In the genomic region with DNA sequence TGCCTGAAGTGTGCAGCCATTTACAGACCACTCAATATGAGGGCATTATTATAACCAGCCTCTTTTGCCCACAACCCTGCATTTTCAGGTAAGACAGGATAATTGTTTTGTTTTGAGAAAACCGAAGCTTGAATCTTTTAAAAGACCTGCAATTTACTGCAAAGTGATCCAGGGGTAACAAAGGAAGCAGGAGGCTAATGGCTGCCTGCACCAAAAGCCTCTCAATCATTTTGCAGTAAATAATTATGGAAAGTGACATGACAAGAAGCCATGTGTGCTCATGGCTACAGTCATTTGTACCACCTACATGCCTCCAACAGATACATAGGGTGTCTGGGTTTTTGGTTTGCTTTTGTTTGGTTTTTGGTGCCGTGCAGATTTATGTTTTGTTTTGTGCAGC, we compare ENCODE assay signal across 10 mouse cellular contexts. TPM values are rescaled to one million over a fixed set of nuclear protein-coding genes. Genes with fewer than 3 reads are reported as not detected.
DNase-seq lines count a peak whose midpoint lies in the region; ATAC-seq and TF ChIP-seq lines count a peak whose summit lies in the region.
"Had no signal": no experiment of that assay in that cellular context is flagged by ENCODE, and none has a peak within 500 bp of the region (broad histone marks: within the 10 kb centered on the region; RNA-seq: fewer than 3 reads in every experiment).

No protein-coding gene starts in this region.

- TF ChIP-seq POLR2A in brain, embryonic 14.5 days (IDR thresholded peaks at IDR 0.05; ENCODE audit: borderline replicate concordance, extremely low read depth, insufficient read depth, insufficient read length, poor library complexity, severe bottlenecking), result no peak

- no peaks in the 10 kb centered on the region for H3K27me3 ChIP-seq in heart, embryonic 12.5 days (replicated peaks)
- H3K27me3 ChIP-seq in hindbrain, embryonic 13.5 days, result no peaks in the 10 kb centered on the region
- H3K27me3 ChIP-seq in midbrain, embryonic 12.5 days, result no peaks in the 10 kb centered on the region

- TF ChIP-seq CTCF in brain, embryonic 14.5 days (IDR thresholded peaks at IDR 0.05; ENCODE audit: borderline replicate concordance, extremely low read depth, insufficient read depth, insufficient read length), result no peak

- H3K9ac ChIP-seq in heart, embryonic 12.5 days, result peak overlapping the region; percentile 44
- H3K9ac ChIP-seq in hindbrain, embryonic 13.5 days, result peak overlapping the region; percentile 74
- peak overlapping the region; percentile 12; the same call in 1 of the 2 replicates for H3K9ac ChIP-seq in midbrain, embryonic 12.5 days (replicated peaks)

- H3K4me2 ChIP-seq in heart, embryonic 12.5 days, result peak overlapping the region; percentile 65
- H3K4me2 ChIP-seq in hindbrain, embryonic 13.5 days, result peak overlapping the region; percentile 88
- peak overlapping the region; percentile 91 for H3K4me2 ChIP-seq in midbrain, embryonic 12.5 days (replicated peaks)

- peak overlapping the region; percentile 29 for H3K4me3 ChIP-seq in heart, embryonic 12.5 days
- peak overlapping the region; percentile 47 for H3K4me3 ChIP-seq in hindbrain, embryonic 13.5 days
- H3K4me3 ChIP-seq in midbrain, embryonic 12.5 days, result peak overlapping the region; percentile 41

- no peak for ATAC-seq in heart, embryonic 12.5 days (ENCODE audit: insufficient number of reproducible peaks, low FRiP score)
- ATAC-seq in hindbrain, embryonic 13.5 days (ENCODE audit: low FRiP score), result no peak
- no peak for ATAC-seq in midbrain, embryonic 12.5 days (ENCODE audit: low FRiP score, low read depth)

- intact Hi-C loops in heart, postnatal 36 days (cut with DNase I), result no loop called here

- H3K4me1 ChIP-seq in heart, embryonic 12.5 days (replicated peaks), result peaks cover 19% of the 10 kb centered on the region
- H3K4me1 ChIP-seq in hindbrain, embryonic 13.5 days (replicated peaks), result peaks cover 63% of the 10 kb centered on the region
- peaks cover 51% of the 10 kb centered on the region for H3K4me1 ChIP-seq in midbrain, embryonic 12.5 days

- H3K27ac ChIP-seq in heart, embryonic 12.5 days (ENCODE audit: poor library complexity, severe bottlenecking), result peak overlapping the region; percentile 46
- peak overlapping the region; percentile 70 for H3K27ac ChIP-seq in hindbrain, embryonic 13.5 days
- peak overlapping the region; percentile 12; the same call in 1 of the 2 replicates for H3K27ac ChIP-seq in midbrain, embryonic 12.5 days (replicated peaks)

- peaks cover 16% of the 10 kb centered on the region for H3K36me3 ChIP-seq in heart, embryonic 12.5 days
- peaks cover 18% of the 10 kb centered on the region for H3K36me3 ChIP-seq in hindbrain, embryonic 13.5 days
- peaks cover 19% of the 10 kb centered on the region for H3K36me3 ChIP-seq in midbrain, embryonic 12.5 days

- DNase-seq in heart, postnatal 36 days, result no peak
- DNase-seq in brain, embryonic 14.5 days (ENCODE audit: low read depth), result peak; percentile 57
- no peak for DNase-seq in embryo, embryonic 10 days (ENCODE audit: low spot score)
- DNase-seq in c-Kit-positive CD71-positive TER-119-positive erythroid progenitor cells, embryonic 14.5 days (ENCODE audit: low spot score), result no peak
- DNase-seq in urinary bladder, postnatal 14 days (ENCODE audit: low spot score), result no peak
- DNase-seq: kidney, adult 18-20 months; retina, postnatal 1 day had no signal

- 73% methylated on average over 2 of the region's 2 CpGs for WGBS in heart, embryonic 12.5 days
- WGBS in hindbrain, embryonic 13.5 days, result 54% methylated on average over 2 of the region's 2 CpGs
- WGBS in midbrain, embryonic 12.5 days, result 69% methylated on average over 2 of the region's 2 CpGs

- no peaks in the 10 kb centered on the region for H3K9me3 ChIP-seq in heart, embryonic 12.5 days (replicated peaks)
- no peaks in the 10 kb centered on the region for H3K9me3 ChIP-seq in hindbrain, embryonic 13.5 days
- H3K9me3 ChIP-seq in midbrain, embryonic 12.5 days, result no peaks in the 10 kb centered on the region

RNA-seq across cellular contexts. Expression of a gene that starts 4.7 kb away (rescaled TPM):
- polyA plus RNA-seq in heart, embryonic 12.5 days (2016; fragmentation: Nextera tagmentation; extraction: Ambion mirVana), result 29.8 and 32.6 TPM in 2 replicates
- total RNA-seq in heart, postnatal 36 days (2021), result 10 to 100 TPM; 32.7 to 35.6 TPM
- polyA plus RNA-seq in brain, embryonic 14.5 days (2012; rRNA removed), result 8.8 and 12.8 TPM in 2 replicates
- 12.6 and 13.0 TPM in 2 replicates for polyA plus RNA-seq in hindbrain, embryonic 13.5 days (2015; fragmentation: Nextera tagmentation; extraction: Ambion mirVana)
- polyA plus RNA-seq in midbrain, embryonic 12.5 days (2016; fragmentation: Nextera tagmentation; extraction: Ambion mirVana), result 16.8 and 17.0 TPM in 2 replicates

RNA-seq across cellular contexts. Expression of a gene that starts 26.8 kb away (rescaled TPM):
- 306 TPM in 2 replicates for polyA plus RNA-seq in heart, embryonic 12.5 days (2016; fragmentation: Nextera tagmentation; extraction: Ambion mirVana)
- total RNA-seq in heart, postnatal 36 days (2021), result 10 to 100 TPM; 70.4 to 83.8 TPM
- polyA plus RNA-seq in brain, embryonic 14.5 days (2012; rRNA removed), result 207 and 320 TPM in 2 replicates
- polyA plus RNA-seq in hindbrain, embryonic 13.5 days (2015; fragmentation: Nextera tagmentation; extraction: Ambion mirVana), result 381 and 387 TPM in 2 replicates
- polyA plus RNA-seq in midbrain, embryonic 12.5 days (2016; fragmentation: Nextera tagmentation; extraction: Ambion mirVana), result 831 and 843 TPM in 2 replicates

RNA-seq across cellular contexts. Expression of a gene that starts 49.7 kb away (rescaled TPM):
- polyA plus RNA-seq in heart, embryonic 12.5 days (2016; fragmentation: Nextera tagmentation; extraction: Ambion mirVana), result 0.23 and 0.60 TPM in 2 replicates
- 1 to 10 TPM; 1.2 to 2.2 TPM for total RNA-seq in heart, postnatal 36 days (2021)
- polyA plus RNA-seq in brain, embryonic 14.5 days (2012; rRNA removed), result 0.56 and 0.79 TPM in 2 replicates
- 0.42 and 0.48 TPM in 2 replicates for polyA plus RNA-seq in hindbrain, embryonic 13.5 days (2015; fragmentation: Nextera tagmentation; extraction: Ambion mirVana)
- 0.31 and 0.47 TPM in 2 replicates for polyA plus RNA-seq in midbrain, embryonic 12.5 days (2016; fragmentation: Nextera tagmentation; extraction: Ambion mirVana)

RNA-seq across cellular contexts. Expression of a gene that starts 55.8 kb away (rescaled TPM):
- 4,539 and 4,606 TPM in 2 replicates for polyA plus RNA-seq in heart, embryonic 12.5 days (2016; fragmentation: Nextera tagmentation; extraction: Ambion mirVana)
- total RNA-seq in heart, postnatal 36 days (2021), result 100 to 1,000 TPM; 331 to 351 TPM
- polyA plus RNA-seq in brain, embryonic 14.5 days (2012; rRNA removed), result 2,174 and 2,845 TPM in 2 replicates
- polyA plus RNA-seq in hindbrain, embryonic 13.5 days (2015; fragmentation: Nextera tagmentation; extraction: Ambion mirVana), result 3,979 and 4,017 TPM in 2 replicates
- polyA plus RNA-seq in midbrain, embryonic 12.5 days (2016; fragmentation: Nextera tagmentation; extraction: Ambion mirVana), result 4,523 and 4,594 TPM in 2 replicates

Comparison
In these comparisons a context has a peak if more than half of its experiments do, and no peak if none do; other contexts are left out.
1. H3K27ac ChIP-seq: peak in every context shown above with its lines; median percentile 70 in hindbrain, embryonic 13.5 days; 46 in heart, embryonic 12.5 days; 12 in midbrain, embryonic 12.5 days.
2. H3K9ac ChIP-seq: peak in every context shown above with its lines; median percentile 74 in hindbrain, embryonic 13.5 days; 44 in heart, embryonic 12.5 days; 12 in midbrain, embryonic 12.5 days.